Mouse (Mus musculus) brain, embryonic 14.5 days (tissue): ENCODE results near the gene Cox8c. TPM values are rescaled to one million over a fixed set of nuclear protein-coding genes. Genes with fewer than 3 reads are reported as not detected.

Source experiments
- DNase-seq: peaks from one replicate; pipeline ENCODE4 v3.0.0-alpha.2; 2011; ENCODE audit warnings: low read depth
- CTCF ChIP-seq: fragments of 200-500 bp; IDR thresholded peaks from 2 replicates; pipeline ENCODE4 v1.5.1; 2012; ENCODE audit warnings: inconsistent platforms, mild to moderate bottlenecking, moderate library complexity, borderline replicate concordance; ENCODE audit not compliant: insufficient read depth, insufficient read length; ENCODE audit errors: extremely low read depth
- POLR2A ChIP-seq: fragments of 200-500 bp; IDR thresholded peaks from 2 replicates; pipeline ENCODE4 v1.6.1; 2012; ENCODE audit warnings: mild to moderate bottlenecking, inconsistent platforms, borderline replicate concordance; ENCODE audit not compliant: poor library complexity, insufficient read depth, insufficient read length, severe bottlenecking; ENCODE audit errors: extremely low read depth
- polyA plus RNA-seq: library from polyadenylated mRNA; depleted of rRNA; stranded (reverse); fragments of >200 nt; gene quantifications from 2 replicates; pipeline ENCODE4 v1.2.3, GENCODE M21; 2012; rRNA removed

Cox8c gene
- polyA plus RNA-seq, 1 experiment, result not detected

DNA sequence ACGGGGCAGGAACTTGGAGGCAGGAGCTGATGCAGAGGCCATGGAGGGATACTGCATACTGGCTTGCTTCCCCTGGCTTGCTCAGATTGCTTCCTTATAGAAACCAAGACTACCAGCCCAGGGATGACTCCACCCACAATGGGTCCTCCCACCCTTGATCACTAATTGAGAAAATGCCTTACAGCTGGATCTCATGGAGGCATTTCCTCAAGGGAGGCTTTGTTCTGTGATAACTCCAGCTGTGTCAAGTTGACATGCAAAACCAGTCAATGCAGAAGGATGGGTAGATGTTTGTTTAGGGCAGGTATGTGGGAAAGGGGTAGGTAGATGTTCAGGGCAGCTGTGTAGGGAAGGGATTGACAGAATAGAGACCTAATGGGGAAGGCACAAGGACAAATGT lies 31.2 kb downstream of the Cox8c start:
- TF ChIP-seq POLR2A (no peak), CTCF (no peak)
- no peak for DNase-seq

- TF ChIP-seq POLR2A, result no peak
- TF ChIP-seq CTCF, result no peak
- DNase-seq, result no peak
These were observed 31.7 kb downstream of the Cox8c start for GRCm38 (mm10) chr12:102930789-102931188.

DNA sequence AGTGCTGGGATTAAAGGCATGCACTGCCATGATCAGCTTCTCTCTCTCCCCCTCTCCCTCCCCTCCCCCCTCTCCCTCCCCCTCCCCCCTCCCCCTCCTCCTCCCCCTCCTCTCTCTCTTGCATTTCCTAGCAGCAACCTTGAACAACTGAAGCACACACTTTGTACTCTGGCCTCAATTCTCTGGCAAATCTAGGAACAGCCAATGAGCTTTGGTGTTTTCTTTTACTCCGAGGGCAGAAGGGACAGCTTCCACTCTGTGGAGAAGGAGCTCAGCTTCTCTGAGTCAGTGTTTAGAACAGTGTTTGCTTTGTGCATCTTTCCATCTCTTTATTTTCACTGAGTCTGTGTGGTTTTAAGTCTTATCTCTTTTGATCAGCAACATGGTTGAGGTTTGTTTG lies 36.8 kb downstream of the Cox8c start:
- no peak for TF ChIP-seq CTCF
- no peak for TF ChIP-seq POLR2A
- DNase-seq, result no peak

GRCm38 (mm10) chr12:102945571-102945970 lies 46.5 kb downstream of the Cox8c start:
- DNase-seq, result no peak
- TF ChIP-seq POLR2A (no peak), CTCF (no peak)

- DNase-seq, result peak; percentile 9
- TF ChIP-seq POLR2A, result no peak
- TF ChIP-seq CTCF, result no peak
These were observed 48.7 kb downstream of the Cox8c start for GRCm38 (mm10) chr12:102947826-102948225.

DNA sequence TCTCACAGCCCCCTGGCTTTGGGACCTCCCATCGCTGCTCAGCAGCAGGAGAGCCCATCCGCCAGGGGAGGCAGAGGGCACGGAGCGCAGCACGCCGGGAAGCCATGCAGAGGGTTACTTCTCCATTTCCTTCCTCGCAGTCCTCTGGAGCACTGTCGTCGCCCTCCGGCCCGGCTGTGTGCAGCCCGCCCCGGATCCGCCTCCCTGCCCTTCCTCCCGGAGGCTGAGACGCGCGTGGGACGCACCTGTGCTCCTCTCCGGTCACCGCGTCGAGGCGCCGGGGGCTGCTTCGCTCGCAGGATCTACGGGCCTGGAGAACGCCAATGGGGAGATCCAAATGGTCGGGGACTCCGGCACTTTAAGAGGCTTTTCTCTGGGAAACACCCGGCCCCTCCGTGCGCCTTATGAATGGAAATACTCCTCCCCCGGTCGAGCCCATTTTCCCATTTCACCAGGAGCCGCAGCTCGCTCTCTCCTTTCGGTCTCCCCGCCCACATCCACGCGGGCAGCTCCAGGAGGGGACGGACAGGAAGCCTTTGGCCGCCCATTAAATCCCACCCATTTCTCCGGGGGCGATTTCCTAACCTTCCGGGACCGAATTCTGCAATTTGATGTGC lies 49.8 kb downstream of the Cox8c start, which contains the start of gene Unc79:
Gene Unc79 (plus strand): TSS at position 82 of the 617 bp plus-strand sequence.
- TF ChIP-seq CTCF (peak; percentile 55), POLR2A (no peak)
- DNase-seq, result peak; percentile 96

DNA sequence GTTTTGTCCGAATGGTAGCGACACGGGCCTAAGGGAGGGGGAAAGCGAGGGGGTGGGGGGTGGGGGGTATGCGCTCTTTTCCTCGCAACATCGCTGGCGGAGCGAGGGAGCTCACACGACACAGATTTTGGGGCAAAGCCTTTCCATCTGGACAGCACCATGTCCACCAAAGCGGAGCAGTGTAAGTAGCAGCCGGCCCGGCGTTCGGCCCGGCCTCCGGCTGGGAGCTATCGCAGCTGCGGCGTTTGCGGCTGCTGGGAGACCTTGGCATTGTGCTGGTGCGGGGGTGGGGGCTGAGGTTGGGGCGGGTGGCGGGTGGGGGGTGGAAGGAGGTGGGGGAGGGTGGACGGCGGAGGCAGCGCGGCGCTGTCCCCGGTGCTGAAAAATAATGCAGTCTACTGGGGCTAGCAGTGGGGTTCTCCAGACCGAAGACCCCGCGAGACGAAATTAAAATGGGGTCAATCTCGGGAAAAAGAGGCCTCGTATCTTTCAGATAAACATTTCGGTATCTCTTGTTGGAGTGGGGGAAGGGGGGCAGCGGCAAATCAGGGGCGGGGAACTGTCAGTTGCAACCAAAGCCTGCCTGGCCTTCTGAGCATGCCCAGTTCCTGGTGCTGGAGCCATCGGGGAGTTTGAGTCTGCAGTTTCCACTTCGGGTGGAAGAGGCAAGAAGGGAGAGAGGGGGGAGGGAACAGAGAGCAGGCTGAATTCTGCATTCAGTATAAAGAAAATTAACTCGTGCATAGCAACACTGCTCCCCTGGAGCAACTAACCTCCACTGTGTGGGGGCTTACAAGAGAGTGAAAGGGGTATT lies 50.5 kb downstream of the Cox8c start:
- TF ChIP-seq CTCF (no peak), POLR2A (0 out of 2 replicates have a peak, but pooled peaks have one; percentile 16)

More for the DNA sequence above, 50.5 kb downstream of the Cox8c start:
- DNase-seq, result peak; percentile 95

Other genes with a start within 250 kb of the Cox8c start
- 32.3 and 34.0 TPM in 2 replicates for gene Itpk1, start 194.4 kb upstream of the Cox8c start, polyA plus RNA-seq
- 9.3 and 11.6 TPM in 2 replicates for gene Moap1, start 155.7 kb upstream of the Cox8c start, polyA plus RNA-seq
- 4.9 and 5.0 TPM in 2 replicates for gene Tmem251, start 155.6 kb upstream of the Cox8c start, polyA plus RNA-seq
- gene Gm28051, start 141.6 kb upstream of the Cox8c start, polyA plus RNA-seq, result not detected in 2 replicates
- 21.9 and 24.1 TPM in 2 replicates for gene Gon7, start 141.5 kb upstream of the Cox8c start, polyA plus RNA-seq
- 40.7 and 40.8 TPM in 2 replicates for gene Ubr7, start 141.3 kb upstream of the Cox8c start, polyA plus RNA-seq
- 30.8 and 31.6 TPM in 2 replicates for gene Gm20604, start 140.6 kb upstream of the Cox8c start, polyA plus RNA-seq
- gene Btbd7, start 20.8 kb upstream of the Cox8c start, polyA plus RNA-seq, result 26.9 and 31.4 TPM in 2 replicates
- gene Unc79, start 49.5 kb downstream of the Cox8c start, polyA plus RNA-seq, result 40.6 and 43.1 TPM in 2 replicates